Mouse (Mus musculus): Measurements from ENCODE around the gene Smarca1. TPM values are rescaled to one million over a fixed set of nuclear protein-coding genes. Genes with fewer than 3 reads are reported as not detected.

The Smarca1 gene
- polyA plus RNA-seq, 1 experiment from 2014 or later: 31.1 TPM

DNA sequence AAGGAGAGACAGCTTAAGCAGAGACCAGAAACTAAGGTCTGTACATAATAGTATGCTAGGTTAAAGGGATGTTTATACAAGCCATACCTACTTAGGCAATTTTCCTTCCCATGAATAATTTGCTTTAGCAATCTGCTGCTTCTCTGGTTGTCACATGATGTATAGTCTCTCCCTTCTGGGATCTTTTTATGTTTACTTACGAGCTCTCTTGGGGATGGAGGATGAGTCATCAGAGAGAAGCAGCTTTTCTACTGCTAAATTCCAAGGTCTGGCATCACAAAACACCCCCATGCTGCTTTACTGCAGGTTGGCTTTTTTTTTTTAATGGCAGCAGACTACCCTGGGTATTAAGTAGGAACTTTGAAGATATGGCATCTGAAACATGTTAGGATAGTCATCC, 132.6 kb downstream of the Smarca1 start:
- H3K9me3 ChIP-seq: no peaks in the 10 kb centered on the region
- no peak for ATAC-seq (ENCODE audit: borderline replicate concordance, extremely low read depth, low FRiP score, low TSS enrichment)
- no peaks in the 10 kb centered on the region for H3K4me1 ChIP-seq
- 24% methylated on average over 1 of the region's 1 CpGs for WGBS
- H3K27me3 ChIP-seq: no peaks in the 10 kb centered on the region
- no peak overlapping the region for H3K4me3 ChIP-seq
- H3K4me2 ChIP-seq: no peak overlapping the region
- H3K36me3 ChIP-seq: no peaks in the 10 kb centered on the region
- no peak overlapping the region for H3K9ac ChIP-seq
- H3K27ac ChIP-seq: no peak overlapping the region

Other genes with a start within 250 kb of the Smarca1 start
- gene Ocrl, start 19.4 kb upstream of the Smarca1 start, polyA plus RNA-seq (2015; fragmentation: Nextera tagmentation; extraction: Ambion mirVana): 16.1 and 19.4 TPM in 2 replicates
- gene Apln, start 141.9 kb upstream of the Smarca1 start, polyA plus RNA-seq (2015; fragmentation: Nextera tagmentation; extraction: Ambion mirVana): 13.4 and 15.1 TPM in 2 replicates
- gene Xpnpep2, start 215.8 kb upstream of the Smarca1 start, polyA plus RNA-seq (2015; fragmentation: Nextera tagmentation; extraction: Ambion mirVana): 0.87 and 1.0 TPM in 2 replicates